Mouse (Mus musculus) MEL (cell line): ENCODE data around the gene Arrb1. TPM values are rescaled to one million over a fixed set of nuclear protein-coding genes. Genes with fewer than 3 reads are reported as not detected.

ENCODE experiments used
- DNase-seq: peaks from one replicate; pipeline ENCODE4 v3.0.0; 2011; ENCODE audit warnings: low read depth, low spot score
- H3K27ac ChIP-seq: 2 replicates; pipeline ENCODE4 v1.5.1; 2012; ENCODE audit warnings: low read depth, mild to moderate bottlenecking, control low read depth, low read length, moderate library complexity; ENCODE audit not compliant: control insufficient read depth
- H3K27me3 ChIP-seq, 2 experiments: fragments of 150-350 bp in 1 of 2; sonication (generic) in 1 of 2; 2 replicates each; pipeline ENCODE4 v1.6.1; 2012; ENCODE audit warnings: low read length in 2 of 2, mild to moderate bottlenecking in 2 of 2, improper control_type of control experiment in 1 of 2, moderate library complexity in 1 of 2; ENCODE audit not compliant: insufficient read depth in 2 of 2, control insufficient read depth in 1 of 2
- H3K36me3 ChIP-seq, 2 experiments: 2 replicates each; pipeline ENCODE4 v1.6.1; 2012 to 2014; ENCODE audit warnings: low read length in 2 of 2, improper control_type of control experiment in 1 of 2, inconsistent platforms in 1 of 2, mild to moderate bottlenecking in 1 of 2; ENCODE audit not compliant: insufficient read depth in 2 of 2, control insufficient read depth in 1 of 2
- H3K4me1 ChIP-seq, 2 experiments: fragments of 150-350 bp in 1 of 2; sonication (generic) in 1 of 2; 2 replicates each; pipeline ENCODE4 v1.6.1; 2012; ENCODE audit warnings: low read length in 2 of 2, improper control_type of control experiment in 1 of 2, mild to moderate bottlenecking in 1 of 2; ENCODE audit not compliant: insufficient read depth in 2 of 2, control insufficient read depth in 1 of 2
- H3K4me3 ChIP-seq, 2 experiments: fragments of 150-350 bp in 1 of 2; sonication (generic) in 1 of 2; 2 replicates each; pipeline ENCODE4 v1.5.1; 2012; ENCODE audit warnings: low read depth in 2 of 2, low read length in 2 of 2, mild to moderate bottlenecking in 2 of 2, moderate library complexity in 2 of 2, control low read depth in 1 of 2, improper control_type of control experiment in 1 of 2; ENCODE audit not compliant: control insufficient read depth in 1 of 2, insufficient read depth in 1 of 2
- H3K79me2 ChIP-seq: 2 replicates; pipeline ENCODE4 v1.6.1; 2012; ENCODE audit warnings: mild to moderate bottlenecking, low read length, moderate library complexity; ENCODE audit not compliant: control insufficient read depth, poor library complexity, insufficient read depth
- H3K9ac ChIP-seq: 2 replicates; pipeline ENCODE4 v1.6.1; 2012; ENCODE audit warnings: low read depth, mild to moderate bottlenecking, control low read depth, low read length, moderate library complexity; ENCODE audit not compliant: control insufficient read depth, poor library complexity, severe bottlenecking
- H3K9me3 ChIP-seq: fragments of 150-350 bp; sonication (generic); replicated peaks from 2 replicates; pipeline ENCODE4 v1.6.1; 2012; ENCODE audit warnings: mild to moderate bottlenecking, low read length, improper control_type of control experiment, moderate library complexity; ENCODE audit not compliant: insufficient read depth
- BHLHE40 ChIP-seq: IDR thresholded peaks from 2 replicates; pipeline ENCODE4 v1.6.1; 2012; ENCODE audit warnings: low read depth, mild to moderate bottlenecking, inconsistent platforms, low read length, improper control_type of control experiment, borderline replicate concordance
- CHD1 ChIP-seq: IDR thresholded peaks from 2 replicates; pipeline ENCODE4 v1.6.1; 2012; ENCODE audit warnings: low read depth, mild to moderate bottlenecking, inconsistent platforms, low read length, improper control_type of control experiment
- CHD2 ChIP-seq: IDR thresholded peaks from 2 replicates; pipeline ENCODE4 v1.6.1; 2011; ENCODE audit warnings: low read length, improper control_type of control experiment
- E2F4 ChIP-seq: IDR thresholded peaks from 2 replicates; pipeline ENCODE4 v1.6.1; 2011; ENCODE audit warnings: low read depth, low read length, improper control_type of control experiment, borderline replicate concordance
- EP300 ChIP-seq, 2 experiments: IDR thresholded peaks; 2 replicates each; pipeline ENCODE4 v1.6.1; 2011; ENCODE audit warnings: improper control_type of control experiment in 2 of 2, low read length in 2 of 2, low read depth in 1 of 2, mild to moderate bottlenecking in 1 of 2
- ETS1 ChIP-seq: IDR thresholded peaks from 2 replicates; pipeline ENCODE4 v1.6.1; 2012; ENCODE audit warnings: low read depth, mild to moderate bottlenecking, inconsistent platforms, low read length, improper control_type of control experiment, moderate library complexity
- GABPA ChIP-seq: IDR thresholded peaks from 2 replicates; pipeline ENCODE4 v1.6.1; 2012; ENCODE audit warnings: low read depth, mild to moderate bottlenecking, inconsistent platforms, low read length, improper control_type of control experiment, moderate library complexity
- GATA1 ChIP-seq: IDR thresholded peaks from 2 replicates; pipeline ENCODE4 v1.6.1; 2011; ENCODE audit warnings: low read depth, low read length, improper control_type of control experiment
- JUND ChIP-seq: IDR thresholded peaks from 2 replicates; pipeline ENCODE4 v1.6.1; 2011; ENCODE audit warnings: low read depth, mild to moderate bottlenecking, improper control_type of control experiment, low read length
- KAT2A ChIP-seq: conservative IDR thresholded peaks from 2 replicates; pipeline ENCODE4 v1.6.1; 2012; ENCODE audit warnings: low read depth, low read length, improper control_type of control experiment, inconsistent platforms
- MAFK ChIP-seq: IDR thresholded peaks from 2 replicates; pipeline ENCODE4 v1.6.1; 2011; ENCODE audit warnings: low read depth, mild to moderate bottlenecking, low read length, improper control_type of control experiment, borderline replicate concordance
- MAX ChIP-seq: IDR thresholded peaks from 2 replicates; pipeline ENCODE4 v1.6.1; 2011; ENCODE audit warnings: low read length, improper control_type of control experiment
- MAZ ChIP-seq: IDR thresholded peaks from 2 replicates; pipeline ENCODE4 v1.6.1; 2012; ENCODE audit warnings: low read depth, mild to moderate bottlenecking, inconsistent platforms, low read length, improper control_type of control experiment
- MEF2A ChIP-seq: IDR thresholded peaks from 2 replicates; pipeline ENCODE4 v1.6.1; 2014; ENCODE audit warnings: low read depth, mild to moderate bottlenecking, inconsistent platforms, low read length, improper control_type of control experiment; ENCODE audit not compliant: poor library complexity, insufficient replicate concordance, severe bottlenecking; ENCODE audit errors: extremely low read depth
- MYB ChIP-seq: IDR thresholded peaks from 2 replicates; pipeline ENCODE4 v1.6.1; 2011; ENCODE audit warnings: mild to moderate bottlenecking, low read depth, low read length, improper control_type of control experiment
- NELFE ChIP-seq: IDR thresholded peaks from 2 replicates; pipeline ENCODE4 v1.6.1; 2011; ENCODE audit warnings: low read depth, low read length, improper control_type of control experiment
- NRF1 ChIP-seq: IDR thresholded peaks from 2 replicates; pipeline ENCODE4 v1.6.1; 2014; ENCODE audit warnings: low read depth, mild to moderate bottlenecking, inconsistent platforms, low read length, improper control_type of control experiment, moderate library complexity; ENCODE audit not compliant: poor library complexity, insufficient read depth, severe bottlenecking
- POLR2A ChIP-seq, 2 experiments: IDR thresholded peaks; 2 replicates each; pipeline ENCODE4 v1.6.1; 2011 to 2012; ENCODE audit warnings: low read length in 2 of 2, mild to moderate bottlenecking in 2 of 2, control low read depth in 1 of 2, improper control_type of control experiment in 1 of 2, low read depth in 1 of 2, moderate library complexity in 1 of 2; ENCODE audit not compliant: control insufficient read depth in 1 of 2, insufficient read depth in 1 of 2, poor library complexity in 1 of 2
- RAD21 ChIP-seq: IDR thresholded peaks from 2 replicates; pipeline ENCODE4 v1.6.1; 2011; ENCODE audit warnings: mild to moderate bottlenecking, low read depth, low read length, improper control_type of control experiment
- SIN3A ChIP-seq: IDR thresholded peaks from 2 replicates; pipeline ENCODE4 v1.6.1; 2012; ENCODE audit warnings: low read length, improper control_type of control experiment, inconsistent platforms
- SMC3 ChIP-seq: IDR thresholded peaks from 2 replicates; pipeline ENCODE4 v1.6.1; 2011; ENCODE audit warnings: low read depth, low read length, improper control_type of control experiment
- TAL1 ChIP-seq: IDR thresholded peaks from 2 replicates; pipeline ENCODE4 v1.6.1; 2012; ENCODE audit warnings: mild to moderate bottlenecking, inconsistent platforms, low read length, moderate library complexity, mixed read lengths
- TBP ChIP-seq: IDR thresholded peaks from 2 replicates; pipeline ENCODE4 v1.8.0; 2011; ENCODE audit warnings: low read depth, low read length, improper control_type of control experiment
- TCF12 ChIP-seq: IDR thresholded peaks from 2 replicates; pipeline ENCODE4 v1.6.1; 2014; ENCODE audit warnings: low read depth, mild to moderate bottlenecking, inconsistent platforms, low read length, improper control_type of control experiment, moderate library complexity
- UBTF ChIP-seq: IDR thresholded peaks from 2 replicates; pipeline ENCODE4 v1.6.1; 2012; ENCODE audit warnings: low read depth, mild to moderate bottlenecking, inconsistent platforms, low read length, improper control_type of control experiment, moderate library complexity, borderline replicate concordance; ENCODE audit not compliant: insufficient read depth
- USF1 ChIP-seq: IDR thresholded peaks from 2 replicates; pipeline ENCODE4 v1.6.1; 2014; ENCODE audit warnings: low read depth, mild to moderate bottlenecking, inconsistent platforms, low read length, improper control_type of control experiment, moderate library complexity
- USF2 ChIP-seq, 2 experiments: IDR thresholded peaks; 2 replicates each; pipeline ENCODE4 v1.6.1; 2011 to 2012; ENCODE audit warnings: improper control_type of control experiment in 2 of 2, low read length in 2 of 2, borderline replicate concordance in 1 of 2, inconsistent platforms in 1 of 2, low read depth in 1 of 2, mild to moderate bottlenecking in 1 of 2; ENCODE audit not compliant: insufficient read depth in 1 of 2
- ZC3H11A ChIP-seq: IDR thresholded peaks from 2 replicates; pipeline ENCODE4 v1.6.1; 2012; ENCODE audit warnings: low read depth, mild to moderate bottlenecking, inconsistent platforms, low read length, improper control_type of control experiment
- ZKSCAN1 ChIP-seq: IDR thresholded peaks from 2 replicates; pipeline ENCODE4 v1.6.1; 2012; ENCODE audit warnings: low read depth, mild to moderate bottlenecking, inconsistent platforms, low read length, improper control_type of control experiment, moderate library complexity
- ZMIZ1 ChIP-seq: IDR thresholded peaks from 2 replicates; pipeline ENCODE4 v1.6.1; 2012; ENCODE audit warnings: low read depth, mild to moderate bottlenecking, inconsistent platforms, low read length, improper control_type of control experiment, moderate library complexity
- ZNF384 ChIP-seq: IDR thresholded peaks from 2 replicates; pipeline ENCODE4 v1.6.1; 2012; ENCODE audit warnings: low read depth, mild to moderate bottlenecking, inconsistent platforms, low read length, improper control_type of control experiment
- polyA plus RNA-seq, 2 experiments: library from polyadenylated mRNA; stranded (reverse) in 1 of 2; unstranded in 1 of 2; fragments of >175 nt in 1 of 2; fragments of >200 nt in 1 of 2; gene quantifications; 2 replicates each; pipeline versions ENCODE4 v1.2.1 to v1.2.4; 2012; ENCODE audit warnings: low replicate concordance in 2 of 2, low read depth in 1 of 2; ENCODE audit not compliant: insufficient read length in 2 of 2, insufficient read depth in 1 of 2, missing spikeins in 1 of 2
- total RNA-seq: library from RNA; depleted of rRNA; stranded (reverse); fragments of 300-350 nt; gene quantifications from 2 replicates; pipeline ENCODE4 v1.2.3, GENCODE M21; 2012

Gene Arrb1
- total and polyA plus RNA-seq, 3 experiments = 27.0 to 67.7 (median 62.7) TPM

DNA sequence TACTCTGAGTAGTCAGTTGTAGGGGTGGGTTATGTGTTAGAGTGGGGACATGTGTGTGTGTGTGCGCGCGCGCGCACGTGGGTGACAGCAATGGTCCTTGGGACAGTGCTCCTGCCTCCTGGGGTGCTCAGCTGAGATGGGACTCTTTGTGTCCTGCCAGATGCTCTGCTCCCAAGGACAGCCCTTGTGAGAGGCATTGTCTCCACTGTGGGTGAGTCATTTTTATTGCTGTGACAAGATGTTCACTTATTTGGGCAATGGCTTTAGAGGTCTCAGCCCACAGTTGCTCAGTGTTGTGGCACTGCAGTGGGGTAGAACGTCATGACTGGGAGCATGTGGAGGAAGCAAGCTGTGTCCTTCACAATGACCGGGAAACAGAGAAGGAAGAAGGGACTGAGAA is 50.7 kb downstream of the Arrb1 start:
- peaks cover 2 to 7% of the 10 kb centered on the region in 2 experiments; a peak in 3 of 4 replicates for H3K4me1 ChIP-seq
- DNase-seq = no peak
- no peak overlapping the region for H3K4me3 ChIP-seq
- H3K9ac ChIP-seq = no peak overlapping the region
- H3K36me3 ChIP-seq = peaks cover 3% of the 10 kb centered on the region in 2 experiments; a peak in 1 of 4 replicates
- TF ChIP-seq ZC3H11A (no peak), ZNF384 (no peak), RAD21 (no peak), E2F4 (no peak), MAFK (no peak), MYB (no peak), GABPA (no peak), MAX (no peak), ZKSCAN1 (no peak)
- H3K27me3 ChIP-seq = no peaks in the 10 kb centered on the region
- no peaks in the 10 kb centered on the region for H3K9me3 ChIP-seq
- H3K79me2 ChIP-seq = no peaks in the 10 kb centered on the region
- H3K27ac ChIP-seq = no peak overlapping the region

DNA sequence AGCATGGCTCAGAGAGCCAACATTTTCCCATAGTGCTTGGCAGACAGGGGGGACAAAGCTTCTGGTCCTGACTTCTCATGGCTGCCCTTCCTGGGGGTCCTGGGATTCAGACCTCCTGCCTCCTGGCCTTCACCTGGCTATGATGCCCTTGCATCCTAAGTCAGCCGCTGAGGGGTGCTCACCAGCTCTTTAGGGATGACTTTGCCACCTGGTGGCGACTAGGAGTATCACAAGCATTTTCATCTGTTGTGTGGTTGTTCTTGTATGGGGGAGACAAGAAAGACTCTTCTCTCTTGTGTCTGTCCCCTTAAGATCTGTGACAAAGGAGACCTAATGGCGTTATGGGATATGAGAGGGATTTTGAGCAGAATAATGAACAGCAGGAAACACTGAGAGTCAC is 54.8 kb downstream of the Arrb1 start:
- no peaks in the 10 kb centered on the region for H3K27me3 ChIP-seq
- peak; percentile 87 for DNase-seq
- H3K36me3 ChIP-seq = peaks cover 0 to 38% of the 10 kb centered on the region in 2 experiments; a peak in 2 of 4 replicates
- no peak overlapping the region for H3K27ac ChIP-seq
- H3K4me3 ChIP-seq = no peak overlapping the region
- H3K9me3 ChIP-seq = no peaks in the 10 kb centered on the region
- H3K9ac ChIP-seq = no peak overlapping the region
- no peaks in the 10 kb centered on the region for H3K79me2 ChIP-seq
- peaks cover 27 to 44% of the 10 kb centered on the region in 2 experiments for H3K4me1 ChIP-seq
- TF ChIP-seq JUND (0 out of 2 replicates have a peak, but pooled peaks have one; percentile 48), TAL1 (no peak), RAD21 (peak; percentile 53), NELFE (no peak), GABPA (no peak), USF1 (no peak), GATA1 (no peak), MAZ (no peak), ZKSCAN1 (no peak), TBP (no peak), ZNF384 (peak; percentile 6; the same call in 1 of the 2 replicates), CHD2 (no peak), EP300 (IDR thresholded peaks at IDR 0.05; ENCODE audit: low read depth in 1 of 2, low read length in 2 of 2) (peak in 1 of 2 experiments; percentile 5; a peak in 1 of 4 replicates), UBTF (no peak), ZC3H11A (peak; percentile 57), POLR2A (IDR thresholded peaks at IDR 0.05; ENCODE audit: control insufficient read depth in 1 of 2, insufficient read depth in 1 of 2, low read depth in 1 of 2, low read length in 2 of 2, poor library complexity in 1 of 2) (no peak), KAT2A (no peak), ZMIZ1 (no peak), BHLHE40 (peak; percentile 31; the same call in 1 of the 2 replicates), USF2 (IDR thresholded peaks at IDR 0.05; ENCODE audit: borderline replicate concordance in 1 of 2, insufficient read depth in 1 of 2, low read depth in 1 of 2, low read length in 2 of 2) (no peak), SIN3A (peak; percentile 30; the same call in 1 of the 2 replicates), NRF1 (no peak), TCF12 (peak; percentile 16; the same call in 1 of the 2 replicates), SMC3 (peak; percentile 94), CHD1 (no peak), ETS1 (no peak), MEF2A (no peak)
